Comparison of ENCODE assay signal across 7 mouse cellular contexts in the genomic region with DNA sequence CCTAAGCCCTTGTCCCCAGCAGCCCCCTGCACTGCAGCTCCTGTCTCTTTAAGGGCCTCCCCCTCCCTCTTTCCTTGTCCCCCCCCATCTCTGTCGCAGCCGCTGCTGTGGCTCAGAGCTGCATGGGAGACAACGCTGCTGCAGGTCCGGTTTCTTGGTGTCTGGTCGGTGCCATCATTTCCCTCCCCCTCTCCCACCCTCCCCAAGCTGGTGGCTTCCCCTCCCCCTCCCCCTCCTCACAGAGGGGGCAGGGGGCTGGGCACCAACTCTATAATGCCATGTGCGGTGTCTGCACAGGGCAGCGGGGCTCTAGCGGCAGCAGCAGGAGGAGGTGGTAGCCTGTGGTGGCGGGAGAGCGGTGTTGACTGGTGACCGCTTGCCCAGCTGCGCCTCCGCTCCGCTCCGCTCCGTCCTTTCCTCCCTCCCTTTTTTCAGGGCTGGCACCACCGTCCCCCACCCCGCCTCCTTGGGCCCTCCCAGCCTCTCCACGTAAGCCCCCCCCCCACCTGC. TPM values are rescaled to one million over a fixed set of nuclear protein-coding genes. Genes with fewer than 3 reads are reported as not detected.
A peak's percentile ranks its signal among the peaks of the same experiment; 100 is the strongest.
DNase-seq lines count a peak whose midpoint lies in the region; ATAC-seq and TF ChIP-seq lines count a peak whose summit lies in the region.

No protein-coding gene starts in this region.

- peak overlapping the region; percentile 23; the same call in 1 of the 2 replicates for H3K9ac ChIP-seq in lung, embryonic 14.5 days
- peak overlapping the region; percentile 87 for H3K9ac ChIP-seq in hindbrain, embryonic 13.5 days

- peaks cover 22% of the 10 kb centered on the region for H3K27me3 ChIP-seq in lung, embryonic 14.5 days (ENCODE audit: insufficient read depth, low read length)
- no peaks in the 10 kb centered on the region for H3K27me3 ChIP-seq in hindbrain, embryonic 13.5 days

- H3K9me3 ChIP-seq in lung, embryonic 14.5 days (ENCODE audit: low read depth, low read length): no peaks in the 10 kb centered on the region
- no peaks in the 10 kb centered on the region for H3K9me3 ChIP-seq in hindbrain, embryonic 13.5 days

- TF ChIP-seq CTCF in lung, embryonic 14.5 days (IDR thresholded peaks at IDR 0.05; ENCODE audit: low read depth): no peak
- no peak for TF ChIP-seq CTCF in cortical plate, adult 2 months (IDR thresholded peaks at IDR 0.05; ENCODE audit: extremely low read depth, insufficient read depth, low read length)

- no peak for ATAC-seq in lung, embryonic 14.5 days (ENCODE audit: insufficient read depth)
- peak; percentile 84 for ATAC-seq in hindbrain, embryonic 13.5 days (ENCODE audit: low FRiP score)

- WGBS in lung, embryonic 14.5 days: 0% methylated on average over 17 of the region's 19 CpGs
- under 1% methylated on average over 15 of the region's 19 CpGs for WGBS in hindbrain, embryonic 13.5 days

- peak overlapping the region; percentile 25 for H3K4me3 ChIP-seq in lung, embryonic 14.5 days (ENCODE audit: low read depth, low read length)
- peak overlapping the region; percentile 91 for H3K4me3 ChIP-seq in cortical plate, adult 2 months (ENCODE audit: insufficient read depth, low read length)
- peak overlapping the region; percentile 70 for H3K4me3 ChIP-seq in hindbrain, embryonic 13.5 days

- H3K36me3 ChIP-seq in lung, embryonic 14.5 days (ENCODE audit: insufficient read depth): no peaks in the 10 kb centered on the region
- peaks cover 13% of the 10 kb centered on the region; the same call in 1 of the 2 replicates for H3K36me3 ChIP-seq in hindbrain, embryonic 13.5 days

- peak; percentile 71; the same call in 1 of the 2 replicates for TF ChIP-seq POLR2A in cortical plate, adult 2 months (IDR thresholded peaks at IDR 0.05; ENCODE audit: extremely low read depth, insufficient read depth, low read length)

- no peak overlapping the region for H3K27ac ChIP-seq in lung, embryonic 14.5 days (ENCODE audit: low read depth)
- H3K27ac ChIP-seq in cortical plate, adult 2 months (ENCODE audit: insufficient read depth, low read length): no peak overlapping the region
- H3K27ac ChIP-seq in hindbrain, embryonic 13.5 days: peak overlapping the region; percentile 93

- peak overlapping the region; percentile 57 for H3K4me2 ChIP-seq in lung, embryonic 14.5 days
- peak overlapping the region; percentile 73 for H3K4me2 ChIP-seq in hindbrain, embryonic 13.5 days

- no peaks in the 10 kb centered on the region for H3K4me1 ChIP-seq in lung, embryonic 14.5 days (ENCODE audit: insufficient read depth)
- peaks cover 2% of the 10 kb centered on the region; the same call in 1 of the 2 replicates for H3K4me1 ChIP-seq in cortical plate, adult 2 months (ENCODE audit: control insufficient read depth, insufficient read depth, low read length)
- H3K4me1 ChIP-seq in hindbrain, embryonic 13.5 days (replicated peaks): peaks cover 48% of the 10 kb centered on the region

- DNase-seq in lung, embryonic 14.5 days: no peak
- no peak for DNase-seq in lung, adult 18-20 months
- DNase-seq in neural tube, embryonic 10.5 days (ENCODE audit: extremely low spot score, low spot score): peak; percentile 57
- no peak for DNase-seq in spleen, postnatal 4 days (ENCODE audit: low spot score in 2 of 2)
- no peak for DNase-seq in thymus, postnatal 25 days

RNA-seq across cellular contexts. Expression of gene 4930451I11Rik, which starts 8.2 kb away (rescaled TPM):
- polyA plus RNA-seq in lung, embryonic 14.5 days (2014; fragmentation: Nextera tagmentation; extraction: Ambion mirVana): not detected in 2 replicates
- 0.67 TPM in 1 of 2 replicates, not detected in the other for polyA plus RNA-seq in cortical plate, adult 2 months (2012; rRNA removed)
- not detected in 2 replicates for polyA plus RNA-seq in hindbrain, embryonic 13.5 days (2015; fragmentation: Nextera tagmentation; extraction: Ambion mirVana)

RNA-seq across cellular contexts. Expression of gene Doc2a, which starts 24.0 kb away (rescaled TPM):
- polyA plus RNA-seq in lung, embryonic 14.5 days (2014; fragmentation: Nextera tagmentation; extraction: Ambion mirVana): 0.33 and 0.80 TPM in 2 replicates
- polyA plus RNA-seq in cortical plate, adult 2 months (2012; rRNA removed): 45.9 and 52.6 TPM in 2 replicates
- 7.1 and 9.3 TPM in 2 replicates for polyA plus RNA-seq in hindbrain, embryonic 13.5 days (2015; fragmentation: Nextera tagmentation; extraction: Ambion mirVana)

RNA-seq across cellular contexts. Expression of gene Fam57b, which starts 25.8 kb away (rescaled TPM):
- 0.17 and 0.88 TPM in 2 replicates for polyA plus RNA-seq in lung, embryonic 14.5 days (2014; fragmentation: Nextera tagmentation; extraction: Ambion mirVana)
- polyA plus RNA-seq in cortical plate, adult 2 months (2012; rRNA removed): 108 and 124 TPM in 2 replicates
- polyA plus RNA-seq in hindbrain, embryonic 13.5 days (2015; fragmentation: Nextera tagmentation; extraction: Ambion mirVana): 52.1 and 55.6 TPM in 2 replicates

RNA-seq across cellular contexts. Expression of gene Ppp4c, which starts 31.0 kb away (rescaled TPM):
- 278 and 300 TPM in 2 replicates for polyA plus RNA-seq in lung, embryonic 14.5 days (2014; fragmentation: Nextera tagmentation; extraction: Ambion mirVana)
- polyA plus RNA-seq in cortical plate, adult 2 months (2012; rRNA removed): 75.4 and 77.7 TPM in 2 replicates
- 196 and 214 TPM in 2 replicates for polyA plus RNA-seq in hindbrain, embryonic 13.5 days (2015; fragmentation: Nextera tagmentation; extraction: Ambion mirVana)

RNA-seq across cellular contexts. Expression of gene Hirip3, which starts 38.5 kb away (rescaled TPM):
- polyA plus RNA-seq in lung, embryonic 14.5 days (2014; fragmentation: Nextera tagmentation; extraction: Ambion mirVana): 19.9 and 26.7 TPM in 2 replicates
- polyA plus RNA-seq in cortical plate, adult 2 months (2012; rRNA removed): 58.5 and 69.2 TPM in 2 replicates
- polyA plus RNA-seq in hindbrain, embryonic 13.5 days (2015; fragmentation: Nextera tagmentation; extraction: Ambion mirVana): 20.2 and 25.7 TPM in 2 replicates

Comparison
In these comparisons a context has a peak if more than half of its experiments do, and no peak if none do; other contexts are left out.
1. H3K4me3 ChIP-seq: peak in every context shown above with its lines; median percentile 91 in cortical plate, adult 2 months; 70 in hindbrain, embryonic 13.5 days; 25 in lung, embryonic 14.5 days.
2. RNA of gene Fam57b, which starts 25.8 kb away (polyA plus RNA-seq): 108 to 124 TPM in cortical plate, adult 2 months and 52.1 to 55.6 TPM in hindbrain, embryonic 13.5 days; 0.17 to 0.88 TPM in lung, embryonic 14.5 days; every median in the first group is over 10 times any median in the second.